Mouse (Mus musculus): Measurements from ENCODE around the gene Zfp317.
A peak's percentile ranks its signal among the peaks of the same experiment; 100 is the strongest.
"Not testable (repeated sequence)": the region's sequence is repeated elsewhere in the genome, so short reads cannot be mapped to it uniquely, and the experiment has no call there.

The Zfp317 gene

DNA sequence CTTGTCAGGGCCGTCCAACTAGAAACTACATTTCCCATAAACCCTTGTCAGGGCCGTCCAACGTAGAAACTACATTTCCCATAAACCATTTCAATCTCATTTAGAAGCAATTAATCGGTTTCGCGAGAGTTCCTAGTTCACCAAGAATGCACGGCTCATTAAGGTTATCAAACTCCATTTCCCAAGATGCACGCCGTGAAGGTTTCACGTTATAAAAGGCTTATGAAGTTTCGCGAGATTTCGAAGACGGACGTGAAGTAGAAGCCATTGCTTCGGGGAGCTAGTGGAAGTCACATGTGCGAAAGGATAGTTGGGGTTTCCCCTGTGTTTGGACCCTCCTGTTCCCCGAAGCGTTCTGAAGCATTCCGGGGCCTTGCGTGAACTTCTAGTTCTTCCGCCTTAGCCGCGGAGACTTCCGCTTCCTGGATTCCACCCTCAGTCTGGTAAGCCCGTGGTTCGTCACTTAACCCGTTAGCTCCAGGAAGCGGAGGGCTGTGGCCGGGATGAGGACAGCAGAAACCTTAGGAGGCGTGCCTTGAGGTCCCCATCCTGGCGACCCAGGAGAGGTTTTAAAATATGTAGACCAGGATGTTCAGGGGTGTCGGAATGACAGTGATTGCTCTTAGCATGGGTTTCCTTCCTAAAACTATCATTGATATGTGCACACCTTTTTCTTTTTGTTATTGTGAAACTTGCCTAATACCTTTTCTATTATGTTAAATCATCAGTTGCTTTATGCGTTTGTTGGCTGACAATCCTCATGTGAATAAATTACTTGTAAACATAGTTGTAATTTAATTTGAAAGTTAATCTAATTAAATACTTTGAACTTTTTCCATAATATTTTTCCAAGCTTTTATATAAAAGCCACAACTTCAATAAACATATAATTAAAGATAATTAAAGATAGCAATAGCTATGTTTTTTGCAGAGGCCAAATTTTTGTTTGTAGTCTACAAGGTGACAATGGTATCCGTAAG lies at the start of gene Zfp317:
Zfp317 (plus strand) TSS at position 260 of the 980 bp plus-strand sequence.
- peak; percentile 99 for DNase-seq (ENCODE audit: inconsistent ontology term)

DNA sequence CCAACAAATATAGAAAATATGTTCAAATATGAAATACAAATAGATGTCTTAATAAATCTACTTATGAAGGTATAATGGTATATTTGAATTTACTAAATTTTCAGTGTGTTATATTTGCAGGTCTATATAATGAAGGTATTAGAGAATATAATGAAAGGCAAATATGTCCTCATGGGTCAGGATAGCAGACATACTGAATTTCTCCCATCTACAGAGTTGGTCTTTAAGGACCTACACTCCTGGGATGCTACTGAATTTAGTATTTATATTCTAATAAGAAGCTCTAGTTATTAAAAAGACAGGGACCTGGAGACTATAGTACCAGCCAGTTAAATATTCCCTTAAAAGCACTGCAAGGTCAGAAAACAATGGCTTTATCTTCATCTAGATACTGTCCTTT lies 39.6 kb upstream of the Zfp317 start, which contains the start of gene Olfr855:
Olfr855 (plus strand) TSS at position 301 of the 400 bp plus-strand sequence.
- DNase-seq (ENCODE audit: inconsistent ontology term) = no peak

DNA sequence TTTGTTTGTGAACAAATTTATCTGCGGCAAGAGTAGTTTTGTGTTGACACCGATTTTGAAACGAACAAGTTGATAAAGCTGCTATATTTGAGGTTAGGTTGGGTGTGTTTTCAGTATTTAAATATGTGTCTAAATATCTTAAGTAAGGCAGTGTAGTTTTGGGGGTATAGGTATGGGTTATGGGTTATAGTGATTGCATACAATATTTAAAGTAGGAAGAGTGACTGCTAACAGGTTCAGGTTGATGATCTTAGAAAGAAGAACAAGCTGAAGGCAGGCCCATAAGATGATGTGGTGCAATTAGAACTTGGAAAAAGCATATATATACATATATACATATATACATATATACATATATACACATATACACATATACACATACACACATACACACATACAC lies 605 bp upstream of the Zfp317 start:
- DNase-seq (ENCODE audit: inconsistent ontology term) = no peak

DNA sequence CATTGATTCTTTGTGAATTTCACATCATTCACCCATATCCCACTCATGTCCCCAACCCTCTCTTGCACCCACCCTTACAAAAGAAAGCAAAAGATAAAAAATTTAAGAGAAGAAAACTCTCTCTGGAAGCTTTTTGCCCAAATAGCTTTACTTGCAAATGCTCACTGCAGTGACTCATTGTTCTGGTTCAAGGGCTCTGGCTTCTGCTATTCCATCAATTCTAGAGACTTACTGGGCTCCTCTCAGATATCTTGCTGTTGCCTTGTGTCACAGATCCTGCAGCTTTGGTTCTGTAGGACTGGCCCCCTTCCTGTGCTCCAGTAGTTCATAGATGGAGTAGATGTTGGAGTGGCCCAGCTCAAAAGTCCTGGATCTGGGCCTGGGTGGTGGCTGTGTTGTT lies 7.7 kb downstream of the Zfp317 start:
- no peak for DNase-seq (ENCODE audit: inconsistent ontology term)

DNA sequence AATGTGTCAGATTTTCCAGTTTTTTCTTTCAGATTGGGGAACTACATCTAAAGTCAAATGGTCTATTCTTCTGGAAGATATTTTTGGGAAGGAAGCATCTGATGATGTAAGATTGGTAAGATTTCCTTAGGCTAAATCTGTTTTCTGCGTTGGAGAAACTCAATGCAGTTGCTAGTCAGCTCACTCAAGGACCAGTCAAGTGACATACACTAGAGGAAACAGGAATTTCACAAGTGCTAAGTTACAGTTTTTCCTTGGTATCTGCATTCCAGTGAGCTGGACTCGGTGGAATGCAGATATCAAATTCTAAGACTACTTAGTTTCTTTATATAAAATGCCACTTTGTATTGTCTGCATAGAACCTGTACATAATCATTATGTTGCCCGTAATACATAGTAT lies 23.3 kb downstream of the Zfp317 start:
- DNase-seq (ENCODE audit: inconsistent ontology term) = no peak

DNA sequence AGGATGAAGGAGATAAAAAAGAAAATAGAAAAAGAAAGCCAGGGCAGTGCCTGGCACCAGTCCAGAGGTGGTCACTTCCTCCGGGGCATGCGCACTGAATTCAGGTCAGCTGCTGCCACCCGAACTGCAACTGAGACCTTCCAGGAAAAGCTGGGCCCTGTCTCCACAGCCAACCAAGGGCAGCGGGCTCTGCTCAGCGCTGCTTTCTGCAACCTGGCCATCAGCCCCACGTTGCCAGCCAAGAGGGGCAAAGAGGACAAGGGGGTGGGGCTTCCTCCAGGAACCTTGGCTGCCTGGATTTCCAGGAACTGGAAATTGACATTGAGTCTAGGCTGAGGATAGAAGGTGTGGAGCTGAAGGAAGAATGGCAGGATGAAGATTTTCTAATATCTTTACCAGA lies 68.4 kb downstream of the Zfp317 start:
- no peak for DNase-seq (ENCODE audit: inconsistent ontology term)

DNA sequence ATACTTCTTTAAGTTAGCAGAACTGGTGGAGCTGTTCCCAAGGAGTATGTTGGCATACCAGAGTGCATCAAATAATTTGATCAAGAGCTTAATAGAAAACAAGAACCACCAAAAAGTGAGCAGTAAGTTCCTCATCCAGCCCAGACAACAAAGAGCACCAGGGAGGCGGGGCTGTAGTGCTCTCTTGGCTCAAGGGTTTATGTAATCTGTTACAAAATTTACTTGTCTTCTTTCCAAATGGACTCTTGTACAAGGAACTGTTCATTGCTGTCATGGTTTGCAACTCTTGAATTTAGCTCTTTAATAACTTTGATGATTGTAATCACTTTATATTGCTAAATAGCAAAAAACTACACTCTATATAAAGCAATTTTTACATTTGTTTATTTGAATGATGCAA lies 69.5 kb downstream of the Zfp317 start:
- no peak for DNase-seq (ENCODE audit: inconsistent ontology term)

DNA sequence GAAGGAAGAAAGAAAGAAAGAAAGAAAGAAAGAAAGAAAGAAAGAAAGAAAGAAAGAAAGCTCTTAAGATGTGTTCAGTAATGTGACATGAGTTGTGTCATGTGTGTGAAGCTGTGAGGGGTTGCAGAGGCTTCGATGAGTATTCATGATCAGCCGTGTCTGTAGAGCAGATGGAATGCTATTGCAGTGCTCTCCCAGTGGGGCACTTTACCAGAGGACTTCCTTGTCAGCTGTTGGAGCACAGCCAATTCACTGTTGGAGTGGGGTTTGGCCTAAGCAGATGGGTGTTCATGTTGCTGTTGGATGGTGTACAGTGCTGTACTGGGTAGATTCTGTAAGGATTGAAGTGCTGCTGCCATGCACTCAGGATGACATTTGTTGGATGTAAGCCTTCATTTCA lies 70.5 kb downstream of the Zfp317 start:
- DNase-seq (ENCODE audit: inconsistent ontology term) = no peak

- not testable (repeated sequence) for DNase-seq (ENCODE audit: inconsistent ontology term)
Observed at GRCm38 (mm10) chr9:19694285-19694684, 72.4 kb downstream of the Zfp317 start.

- DNase-seq (ENCODE audit: inconsistent ontology term) = not testable (repeated sequence)
Observed at GRCm38 (mm10) chr9:19694898-19695379, 73.0 kb downstream of the Zfp317 start.

Measured in Muller cell, postnatal 12 days (primary cell).